Mouse (Mus musculus): Measurements from ENCODE around the gene Mthfsd. TPM values are rescaled to one million over a fixed set of nuclear protein-coding genes. Genes with fewer than 3 reads are reported as not detected.

Mthfsd gene
- polyA plus RNA-seq (2012; rRNA removed; ENCODE audit: low replicate concordance) = 29.9 and 34.6 TPM in 2 replicates

DNA sequence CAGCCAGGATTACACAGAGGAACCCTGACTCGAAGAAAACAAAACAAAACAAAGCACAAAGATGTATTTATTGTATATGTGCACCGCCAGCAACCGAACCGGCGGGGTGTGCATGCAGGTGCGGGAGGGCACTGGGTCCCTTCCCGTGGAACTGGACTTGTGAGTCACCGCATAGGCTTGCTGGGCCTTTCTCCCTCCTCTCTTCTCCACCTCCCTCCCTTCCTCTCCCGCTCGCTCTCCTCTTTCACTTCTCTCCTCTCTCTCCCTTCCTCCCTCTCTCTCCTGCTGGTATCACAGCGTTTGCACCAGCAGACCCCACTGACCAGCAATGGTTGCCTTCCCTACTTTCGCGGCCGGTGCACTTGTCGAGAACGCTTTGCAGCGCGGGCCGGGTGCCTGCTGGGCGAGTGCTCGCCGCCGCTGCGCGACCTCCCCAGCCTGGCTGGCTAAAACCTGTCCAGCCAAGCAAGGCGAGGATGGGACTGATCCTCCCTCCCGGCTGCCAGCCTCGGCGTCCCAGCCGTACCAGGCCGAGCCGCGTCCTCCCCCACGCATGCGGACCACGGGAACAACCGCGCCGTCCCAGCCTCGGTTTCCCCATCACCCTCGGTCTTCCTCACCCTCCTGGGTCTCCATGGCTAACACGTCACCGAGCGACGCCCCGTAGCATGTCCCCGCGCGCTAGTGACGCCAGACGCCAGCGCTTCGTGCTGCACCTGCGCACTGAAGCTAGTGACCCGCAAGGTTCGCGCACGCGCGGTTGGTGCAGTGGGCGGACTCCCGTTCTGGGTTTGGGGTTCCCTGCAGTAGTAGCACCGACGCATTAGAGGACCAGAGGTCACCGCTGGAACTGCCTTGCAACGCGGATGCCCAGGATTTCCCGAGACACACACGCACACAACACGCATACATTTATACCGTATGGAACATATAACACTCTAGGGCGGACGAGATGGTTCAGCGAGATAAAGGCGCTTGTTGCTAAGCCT lies at the start of gene Mthfsd:
TSS of gene Mthfsd (minus strand) at position 725 of the 989 bp plus-strand sequence.

GRCm38 (mm10) chr8:121127756-121128375 lies 19.7 kb upstream of the Mthfsd start, which contains the start of gene Foxl1:
TSS of gene Foxl1 (plus strand) at chr8:121127940.

DNA sequence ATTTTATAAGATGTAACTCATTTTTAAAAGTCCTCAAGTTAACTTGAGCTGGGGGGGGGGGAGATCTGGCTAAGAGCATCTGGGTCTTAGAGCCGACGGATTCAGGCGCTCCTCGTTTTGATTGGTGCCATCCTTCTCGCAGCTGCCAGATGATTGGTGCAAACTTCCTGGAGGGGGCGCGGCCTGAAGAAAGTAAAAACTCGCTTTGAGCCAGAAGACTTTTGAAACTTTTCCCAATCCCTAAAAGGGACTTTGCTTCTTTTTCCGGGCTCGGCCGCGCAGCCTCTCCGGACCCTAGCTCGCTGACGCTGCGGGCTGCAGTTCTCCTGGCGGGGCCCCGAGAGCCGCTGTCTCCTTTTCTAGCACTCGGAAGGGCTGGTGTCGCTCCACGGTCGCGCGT lies 7.8 kb upstream of the Mthfsd start, which contains the start of gene Foxc2:
TSS of gene Foxc2 (plus strand) at position 224 of the 400 bp plus-strand sequence.

GRCm38 (mm10) chr8:121084210-121084951 lies 23.8 kb downstream of the Mthfsd start, which contains the start of gene Foxf1:
TSS of gene Foxf1 (plus strand) at chr8:121084386.

Other genes starting within 250 kb of the Mthfsd start
- gene Foxf1, start 24.0 kb downstream of the Mthfsd start, polyA plus RNA-seq (2012; rRNA removed; ENCODE audit: low replicate concordance) = 40.2 and 42.4 TPM in 2 replicates
- 0.74 and 0.88 TPM in 2 replicates for gene Foxc2, start 7.8 kb upstream of the Mthfsd start, polyA plus RNA-seq (2012; rRNA removed; ENCODE audit: low replicate concordance)
- gene Foxl1, start 19.5 kb upstream of the Mthfsd start, polyA plus RNA-seq (2012; rRNA removed; ENCODE audit: low replicate concordance) = 3.2 and 8.2 TPM in 2 replicates

Data from duodenum, adult 2 months (tissue).